Mouse (Mus musculus) right cerebral cortex, adult 18-20 months (tissue): Measurements from ENCODE around the gene Pls3.
"Not testable (repeated sequence)": the region's sequence is repeated elsewhere in the genome, so short reads cannot be mapped to it uniquely, and the experiment has no call there.

Experiments used
- DNase-seq: peaks from one replicate; pipeline ENCODE4 v3.0.0; 2022; ENCODE audit warnings: mixed read lengths

Gene Pls3

GRCm38 (mm10) chrX:75764794-75765328, 110.1 kb downstream of the Pls3 start:
- no peak for DNase-seq

- DNase-seq, result peak; percentile 68
Observed at GRCm38 (mm10) chrX:75764135-75764793, 110.7 kb downstream of the Pls3 start.

GRCm38 (mm10) chrX:75759461-75759860, 115.5 kb downstream of the Pls3 start:
- not testable (repeated sequence) for DNase-seq

- not testable (repeated sequence) for DNase-seq
Observed at GRCm38 (mm10) chrX:75759036-75759435, 115.9 kb downstream of the Pls3 start.

- DNase-seq, result not testable (repeated sequence)
Observed at GRCm38 (mm10) chrX:75757966-75758365, 117.0 kb downstream of the Pls3 start.

- not testable (repeated sequence) for DNase-seq
Observed at GRCm38 (mm10) chrX:75754531-75754930, 120.5 kb downstream of the Pls3 start.

GRCm38 (mm10) chrX:75750126-75750725, 124.8 kb downstream of the Pls3 start:
- not testable (repeated sequence) for DNase-seq

- not testable (repeated sequence) for DNase-seq
Observed at GRCm38 (mm10) chrX:75749312-75749711, 125.7 kb downstream of the Pls3 start.

- DNase-seq, result not testable (repeated sequence)
Observed at GRCm38 (mm10) chrX:75744466-75744865, 130.5 kb downstream of the Pls3 start.

GRCm38 (mm10) chrX:75739464-75739863, 135.5 kb downstream of the Pls3 start:
- DNase-seq, result not testable (repeated sequence)
